Mouse (Mus musculus): ENCODE data around the gene Map3k15. TPM values are rescaled to one million over a fixed set of nuclear protein-coding genes. Genes with fewer than 3 reads are reported as not detected.
A peak's percentile ranks its signal among the peaks of the same experiment; 100 is the strongest.

Gene Map3k15
- polyA plus RNA-seq, 1 experiment from 2014 or later: 0.06 TPM

- no peaks in the 10 kb centered on the region for H3K9me3 ChIP-seq (replicated peaks; ENCODE audit: control insufficient read depth, low read length)
Measured at GRCm38 (mm10) chrX:160136153-160136552, 147.9 kb downstream of the Map3k15 start.

GRCm38 (mm10) chrX:160137177-160137860 lies 149.1 kb downstream of the Map3k15 start:
- DNase-seq (ENCODE audit: low spot score): no peak
- peak overlapping the region; percentile 62 for H3K4me2 ChIP-seq (ENCODE audit: low read depth, low read length)
- H3K27me3 ChIP-seq (ENCODE audit: control insufficient read depth, insufficient read depth, low read length): no peaks in the 10 kb centered on the region
- H3K36me3 ChIP-seq (replicated peaks; ENCODE audit: control insufficient read depth, insufficient read depth, low read depth, low read length): no peaks in the 10 kb centered on the region
- no peak overlapping the region for H3K27ac ChIP-seq (replicated peaks; ENCODE audit: low read depth, low read length)
- no peaks in the 10 kb centered on the region for H3K9me3 ChIP-seq (replicated peaks; ENCODE audit: control insufficient read depth, low read length)
- 24% methylated on average over 18 of the region's 18 CpGs for WGBS
- H3K9ac ChIP-seq (replicated peaks; ENCODE audit: low read length): peak overlapping the region; percentile 71; the same call in 1 of the 2 replicates
- H3K4me3 ChIP-seq (ENCODE audit: low read depth, low read length): peak overlapping the region; percentile 59
- no peaks in the 10 kb centered on the region for H3K4me1 ChIP-seq (ENCODE audit: control insufficient read depth, insufficient read depth, low read length)
- no peak for ATAC-seq (replicated peaks; ENCODE audit: insufficient number of reproducible peaks, low FRiP score, low TSS enrichment, low read depth)

More at GRCm38 (mm10) chrX:160136153-160136552, 147.9 kb downstream of the Map3k15 start:
- H3K36me3 ChIP-seq (replicated peaks; ENCODE audit: control insufficient read depth, insufficient read depth, low read depth, low read length): no peaks in the 10 kb centered on the region
- H3K27ac ChIP-seq (replicated peaks; ENCODE audit: low read depth, low read length): no peak overlapping the region
- H3K4me3 ChIP-seq (ENCODE audit: low read depth, low read length): 0 out of 2 replicates have a peak overlapping the region, but pooled peaks have one; percentile 15
- WGBS: 29% methylated on average over 5 of the region's 5 CpGs
- H3K9ac ChIP-seq (replicated peaks; ENCODE audit: low read length): no peak overlapping the region
- H3K4me1 ChIP-seq (ENCODE audit: control insufficient read depth, insufficient read depth, low read length): no peaks in the 10 kb centered on the region
- H3K4me2 ChIP-seq (ENCODE audit: low read depth, low read length): peak overlapping the region; percentile 16
- no peak for ATAC-seq (replicated peaks; ENCODE audit: insufficient number of reproducible peaks, low FRiP score, low TSS enrichment, low read depth)
- DNase-seq (ENCODE audit: low spot score): peak; percentile 10
- no peaks in the 10 kb centered on the region for H3K27me3 ChIP-seq (ENCODE audit: control insufficient read depth, insufficient read depth, low read length)

- Histone ChIP-seq H3K9me3 (replicated peaks; ENCODE audit: control insufficient read depth, low read length) (no peaks in the 10 kb centered on the region), H3K27ac (replicated peaks; ENCODE audit: low read depth, low read length) (peak within 1 kb of the TSS; percentile 78), H3K36me3 (replicated peaks; ENCODE audit: control insufficient read depth, insufficient read depth, low read depth, low read length) (no peaks in the 10 kb centered on the region), H3K4me3 (ENCODE audit: low read depth, low read length) (peak within 1 kb of the TSS; percentile 59), H3K27me3 (ENCODE audit: control insufficient read depth, insufficient read depth, low read length) (no peaks in the 10 kb centered on the region), H3K4me1 (ENCODE audit: control insufficient read depth, insufficient read depth, low read length) (no peaks in the 10 kb centered on the region), H3K4me2 (ENCODE audit: low read depth, low read length) (peak within 1 kb of the TSS; percentile 62), H3K9ac (replicated peaks; ENCODE audit: low read length) (peak within 1 kb of the TSS; percentile 71)
- ATAC-seq (replicated peaks; ENCODE audit: insufficient number of reproducible peaks, low FRiP score, low TSS enrichment, low read depth) (peak; percentile 97), DNase-seq (ENCODE audit: low spot score) (peak; percentile 85)
- 16% methylated on average over 67 of the region's 67 CpGs for WGBS
Measured at GRCm38 (mm10) chrX:160137861-160138717, 149.9 kb downstream of the Map3k15 start, which contains the start of gene Pdha1. Gene Pdha1 (minus strand): TSS chrX:160138413.

GRCm38 (mm10) chrX:160146806-160147205 lies 158.6 kb downstream of the Map3k15 start:
- H3K27me3 ChIP-seq (ENCODE audit: control insufficient read depth, insufficient read depth, low read length): no peaks in the 10 kb centered on the region
- no peak overlapping the region for H3K27ac ChIP-seq (replicated peaks; ENCODE audit: low read depth, low read length)
- H3K9ac ChIP-seq (replicated peaks; ENCODE audit: low read length): no peak overlapping the region
- H3K4me1 ChIP-seq (ENCODE audit: control insufficient read depth, insufficient read depth, low read length): no peaks in the 10 kb centered on the region
- DNase-seq (ENCODE audit: low spot score) (no peak), ATAC-seq (replicated peaks; ENCODE audit: insufficient number of reproducible peaks, low FRiP score, low TSS enrichment, low read depth) (no peak)
- H3K4me2 ChIP-seq (ENCODE audit: low read depth, low read length): no peak overlapping the region
- no peaks in the 10 kb centered on the region for H3K36me3 ChIP-seq (replicated peaks; ENCODE audit: control insufficient read depth, insufficient read depth, low read depth, low read length)
- H3K9me3 ChIP-seq (replicated peaks; ENCODE audit: control insufficient read depth, low read length): no peaks in the 10 kb centered on the region
- H3K4me3 ChIP-seq (ENCODE audit: low read depth, low read length): no peak overlapping the region
- WGBS: 91% methylated on average over 4 of the region's 4 CpGs

- Histone ChIP-seq H3K4me1 (ENCODE audit: control insufficient read depth, insufficient read depth, low read length) (no peaks in the 10 kb centered on the region), H3K4me3 (ENCODE audit: low read depth, low read length) (no peak overlapping the region), H3K9me3 (replicated peaks; ENCODE audit: control insufficient read depth, low read length) (no peaks in the 10 kb centered on the region), H3K27me3 (ENCODE audit: control insufficient read depth, insufficient read depth, low read length) (no peaks in the 10 kb centered on the region), H3K9ac (replicated peaks; ENCODE audit: low read length) (no peak overlapping the region), H3K36me3 (replicated peaks; ENCODE audit: control insufficient read depth, insufficient read depth, low read depth, low read length) (no peaks in the 10 kb centered on the region), H3K4me2 (ENCODE audit: low read depth, low read length) (no peak overlapping the region), H3K27ac (replicated peaks; ENCODE audit: low read depth, low read length) (no peak overlapping the region)
- WGBS: 86% methylated on average over 3 of the region's 3 CpGs
- no peak for ATAC-seq (replicated peaks; ENCODE audit: insufficient number of reproducible peaks, low FRiP score, low TSS enrichment, low read depth)
- no peak for DNase-seq (ENCODE audit: low spot score)
Measured at GRCm38 (mm10) chrX:160147406-160147805, 159.2 kb downstream of the Map3k15 start.

- Histone ChIP-seq H3K4me3 (ENCODE audit: low read depth, low read length) (no peak overlapping the region), H3K9ac (replicated peaks; ENCODE audit: low read length) (no peak overlapping the region), H3K27ac (replicated peaks; ENCODE audit: low read depth, low read length) (no peak overlapping the region), H3K36me3 (replicated peaks; ENCODE audit: control insufficient read depth, insufficient read depth, low read depth, low read length) (no peaks in the 10 kb centered on the region), H3K4me2 (ENCODE audit: low read depth, low read length) (no peak overlapping the region), H3K9me3 (replicated peaks; ENCODE audit: control insufficient read depth, low read length) (no peaks in the 10 kb centered on the region), H3K4me1 (ENCODE audit: control insufficient read depth, insufficient read depth, low read length) (no peaks in the 10 kb centered on the region), H3K27me3 (ENCODE audit: control insufficient read depth, insufficient read depth, low read length) (no peaks in the 10 kb centered on the region)
- ATAC-seq (replicated peaks; ENCODE audit: insufficient number of reproducible peaks, low FRiP score, low TSS enrichment, low read depth) (no peak), DNase-seq (ENCODE audit: low spot score) (no peak)
- 88% methylated on average over 3 of the region's 3 CpGs for WGBS
Measured at GRCm38 (mm10) chrX:160148859-160149258, 160.6 kb downstream of the Map3k15 start.

GRCm38 (mm10) chrX:160153147-160153815 lies 165.0 kb downstream of the Map3k15 start:
- WGBS: 59% methylated on average over 4 of the region's 4 CpGs
- DNase-seq (ENCODE audit: low spot score) (peak; percentile 28), ATAC-seq (replicated peaks; ENCODE audit: insufficient number of reproducible peaks, low FRiP score, low TSS enrichment, low read depth) (no peak)
- Histone ChIP-seq H3K9me3 (replicated peaks; ENCODE audit: control insufficient read depth, low read length) (no peaks in the 10 kb centered on the region), H3K4me2 (ENCODE audit: low read depth, low read length) (no peak overlapping the region), H3K27ac (replicated peaks; ENCODE audit: low read depth, low read length) (no peak overlapping the region), H3K4me3 (ENCODE audit: low read depth, low read length) (no peak overlapping the region), H3K4me1 (ENCODE audit: control insufficient read depth, insufficient read depth, low read length) (no peaks in the 10 kb centered on the region), H3K36me3 (replicated peaks; ENCODE audit: control insufficient read depth, insufficient read depth, low read depth, low read length) (no peaks in the 10 kb centered on the region), H3K27me3 (ENCODE audit: control insufficient read depth, insufficient read depth, low read length) (no peaks in the 10 kb centered on the region), H3K9ac (replicated peaks; ENCODE audit: low read length) (no peak overlapping the region)
